Mouse (Mus musculus) lung, adult 2 months (tissue): ENCODE measurements at regions not wholly inside any gene's neighbourhood (a gene's known extent, or its start where the extent isn't known, plus 50 kb on each side); places are given as distances from the start of the nearest gene placed in this dataset.

ENCODE experiments used
- CTCF ChIP-seq: fragments of 200-500 bp; IDR thresholded peaks from 2 replicates; pipeline ENCODE4 v1.5.1; 2011; ENCODE audit warnings: mild to moderate bottlenecking, low read length, control low read depth; ENCODE audit not compliant: insufficient read depth
- POLR2A ChIP-seq: fragments of 200-500 bp; IDR thresholded peaks from 2 replicates; pipeline ENCODE4 v1.6.1; 2011; ENCODE audit warnings: low read depth, mild to moderate bottlenecking, control low read depth, low read length, borderline replicate concordance; ENCODE audit errors: extremely low read depth

DNA sequence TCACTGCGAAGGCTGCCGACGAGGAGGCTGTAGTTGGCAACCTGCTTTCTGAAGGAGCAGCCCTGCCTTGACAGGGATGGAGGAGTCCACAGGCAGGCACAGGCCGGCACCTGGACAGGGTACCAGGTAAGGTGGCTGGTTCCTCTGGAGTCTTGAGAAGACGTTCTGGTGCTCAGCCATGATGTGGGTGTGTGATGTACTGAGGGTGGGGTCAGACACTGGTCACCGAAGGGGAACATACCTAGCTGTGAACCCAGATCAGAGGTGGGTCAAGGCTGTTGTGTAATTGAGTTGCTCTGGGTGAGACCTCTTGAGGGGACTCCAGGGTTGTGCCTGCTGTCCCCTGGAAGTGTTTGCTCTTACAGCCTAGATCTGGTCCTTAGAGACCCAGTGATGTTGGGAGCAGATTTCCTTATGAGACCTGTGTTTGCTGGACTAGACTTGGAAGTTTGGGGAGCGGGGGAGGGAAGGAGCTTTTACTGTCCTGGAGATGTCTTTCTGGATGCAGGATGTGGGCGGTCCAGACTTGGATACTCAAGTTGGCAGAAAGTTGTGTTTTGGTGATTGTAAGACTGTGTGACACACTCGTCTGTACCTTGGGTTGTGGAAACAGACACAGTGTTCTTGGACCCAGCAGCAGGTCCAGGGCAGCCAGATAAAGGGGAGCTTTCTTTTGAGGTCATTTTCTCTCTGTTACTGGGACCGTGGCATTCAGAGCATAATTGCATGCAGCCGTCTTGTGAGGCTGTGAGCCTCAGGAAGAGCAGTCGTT, 73.0 kb downstream of the Tex29 start:
- TF ChIP-seq CTCF (no peak), POLR2A (no peak)
